Mouse (Mus musculus): ENCODE measurements around the gene Pgm5.

DNA sequence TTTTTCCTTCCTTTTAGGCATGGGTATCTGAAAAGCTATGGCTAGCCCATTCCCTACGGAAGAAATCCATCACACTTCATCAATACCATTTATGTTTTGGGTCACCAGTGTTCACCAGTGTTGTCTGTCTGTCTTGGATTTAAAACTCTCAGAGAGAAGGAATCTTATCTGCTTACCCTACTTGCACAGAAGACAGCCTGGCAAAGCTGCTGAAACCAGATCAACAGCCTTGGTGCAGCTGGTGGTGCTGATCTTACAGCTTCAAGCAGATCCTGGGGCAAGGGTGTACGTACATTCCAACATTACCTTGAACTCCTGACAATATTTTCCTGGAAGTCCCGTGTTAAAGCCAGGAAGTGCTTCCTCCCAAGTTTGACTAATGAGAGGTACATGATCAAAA is 55.6 kb downstream of the Pgm5 start:
- TF ChIP-seq CTCF (IDR thresholded peaks at IDR 0.05; ENCODE audit: low read depth), result no peak
- peak; percentile 60 for TF ChIP-seq EP300 (IDR thresholded peaks at IDR 0.05; ENCODE audit: low read depth)
